Mouse (Mus musculus): ENCODE measurements around the gene Man1c1.

- TF ChIP-seq CTCF (IDR thresholded peaks at IDR 0.05; ENCODE audit: low read depth) (peak; percentile 43), EP300 (optimal IDR thresholded peaks at IDR 0.05) (no peak)
Observed at GRCm38 (mm10) chr4:134553631-134554030, 150.5 kb downstream of the Man1c1 start.
